Mouse (Mus musculus) megakaryocyte, adult 5-6 weeks (primary cell): ENCODE results near the gene Cul4b. TPM values are rescaled to one million over a fixed set of nuclear protein-coding genes. Genes with fewer than 3 reads are reported as not detected.

Experiments used
- total RNA-seq, 2 experiments: library from RNA; stranded (forward) in 1 of 2; stranded (reverse) in 1 of 2; fragments of 153-499, 151-499 nt in 1 of 2; fragments of 221-1000, 200-1000 nt in 1 of 2; gene quantifications; 2 replicates each; pipeline versions ENCODE4 v1.2.3 to v1.2.4; 2015 to 2017

The Cul4b gene
- total RNA-seq, 2 experiments from 2014 or later, result 72.2 to 75.3 TPM

Other genes with a start within 250 kb of the Cul4b start
- gene Lamp2, start 119.7 kb downstream of the Cul4b start, total RNA-seq (2015), result 464 and 491 TPM in 2 replicates
- 317 and 338 TPM in 2 replicates for gene Lamp2, start 119.7 kb downstream of the Cul4b start, total RNA-seq (2017)
- gene Mcts1, start 24.4 kb upstream of the Cul4b start, total RNA-seq (2015), result 131 and 160 TPM in 2 replicates
- 46.3 and 67.0 TPM in 2 replicates for gene Mcts1, start 24.4 kb upstream of the Cul4b start, total RNA-seq (2017)
- 347 and 386 TPM in 2 replicates for gene C1galt1c1, start 58.9 kb upstream of the Cul4b start, total RNA-seq (2015)
- 408 and 475 TPM in 2 replicates for gene C1galt1c1, start 58.9 kb upstream of the Cul4b start, total RNA-seq (2017)
- gene 6030498E09Rik, start 196.5 kb upstream of the Cul4b start, total RNA-seq (2015), result not detected in 2 replicates
- gene 6030498E09Rik, start 196.5 kb upstream of the Cul4b start, total RNA-seq (2017), result not detected in 2 replicates